Comparison of ENCODE assay signal across 17 mouse cellular contexts in genomic region chr1:46830066-46830843, GRCm38 (mm10).
DNase-seq lines count a peak whose midpoint lies in the region; ATAC-seq and TF ChIP-seq lines count a peak whose summit lies in the region.
"Had no signal": no experiment of that assay in that cellular context is flagged by ENCODE, and none has a peak within 500 bp of the region (broad histone marks: within the 10 kb centered on the region; RNA-seq: fewer than 3 reads in every experiment).

No protein-coding gene starts in this region.

- no peak for DNase-seq in kidney, postnatal 14 days
- peak; percentile 55 for DNase-seq in forelimb bud, embryonic 11.5 days (ENCODE audit: low read depth, low spot score)
- DNase-seq in midbrain, postnatal 0 days (ENCODE audit: low spot score), result peak; percentile 46
- DNase-seq in lung, postnatal 4 days, result no peak
- DNase-seq in layer of hippocampus, adult 8-10 months (ENCODE audit: low spot score in 2 of 2), result no peak
- DNase-seq: cerebellum, adult 18-20 months; gastrocnemius, adult 2 months; heart, postnatal 4 days; layer of hippocampus, postnatal 36 days; lung, adult 18-20 months; thymus, postnatal 14 days had no signal

- no peaks in the 10 kb centered on the region for H3K27me3 ChIP-seq in kidney, embryonic 15.5 days
- peaks cover 26% of the 10 kb centered on the region for H3K27me3 ChIP-seq in forebrain, embryonic 12.5 days
- no peaks in the 10 kb centered on the region for H3K27me3 ChIP-seq in midbrain, postnatal 0 days (ENCODE audit: insufficient read depth, low read length)
- no peaks in the 10 kb centered on the region for H3K27me3 ChIP-seq in heart, embryonic 11.5 days (ENCODE audit: control insufficient read depth, insufficient read depth, low read length)
- H3K27me3 ChIP-seq: heart, embryonic 12.5 days; limb, embryonic 15.5 days had no signal

- H3K36me3 ChIP-seq in kidney, embryonic 15.5 days, result peaks cover 39% of the 10 kb centered on the region
- peaks cover 15% of the 10 kb centered on the region for H3K36me3 ChIP-seq in forebrain, embryonic 12.5 days (replicated peaks)
- 0 out of 2 replicates have a peak, but pooled peaks cover under 1% of the 10 kb centered on the region for H3K36me3 ChIP-seq in midbrain, postnatal 0 days (ENCODE audit: insufficient read depth, low read length)
- H3K36me3 ChIP-seq in heart, embryonic 11.5 days (ENCODE audit: control insufficient read depth, insufficient read depth, low read length), result 0 out of 2 replicates have a peak, but pooled peaks cover 11% of the 10 kb centered on the region

- peak; percentile 84 for ATAC-seq in kidney, embryonic 15.5 days (replicated peaks; ENCODE audit: low FRiP score)
- ATAC-seq in forebrain, embryonic 12.5 days (ENCODE audit: low FRiP score), result peak; percentile 96; the same call in 1 of the 2 replicates
- no peak for ATAC-seq in midbrain, postnatal 0 days (ENCODE audit: low FRiP score)
- ATAC-seq in heart, embryonic 11.5 days (replicated peaks; ENCODE audit: insufficient number of reproducible peaks, low FRiP score, low TSS enrichment), result no peak

- H3K4me2 ChIP-seq in kidney, embryonic 15.5 days, result no peak overlapping the region
- H3K4me2 ChIP-seq in forebrain, embryonic 12.5 days, result no peak overlapping the region
- H3K4me2 ChIP-seq in midbrain, postnatal 0 days (ENCODE audit: low read depth, low read length, poor library complexity, severe bottlenecking), result no peak overlapping the region
- no peak overlapping the region for H3K4me2 ChIP-seq in heart, embryonic 11.5 days
- H3K4me2 ChIP-seq: heart, embryonic 12.5 days; limb, embryonic 15.5 days had no signal

- no peak overlapping the region for H3K9ac ChIP-seq in kidney, embryonic 15.5 days
- H3K9ac ChIP-seq in forebrain, embryonic 12.5 days, result no peak overlapping the region
- no peak overlapping the region for H3K9ac ChIP-seq in midbrain, postnatal 0 days (replicated peaks; ENCODE audit: low read length, poor library complexity, severe bottlenecking)
- H3K9ac ChIP-seq in heart, embryonic 11.5 days (ENCODE audit: low read depth, low read length), result no peak overlapping the region
- H3K9ac ChIP-seq: heart, embryonic 12.5 days; limb, embryonic 15.5 days had no signal

- H3K4me3 ChIP-seq in kidney, embryonic 15.5 days (replicated peaks), result no peak overlapping the region
- H3K4me3 ChIP-seq in forebrain, embryonic 12.5 days (replicated peaks), result no peak overlapping the region
- H3K4me3 ChIP-seq in midbrain, postnatal 0 days (ENCODE audit: low read depth, low read length), result no peak overlapping the region
- no peak overlapping the region for H3K4me3 ChIP-seq in heart, embryonic 11.5 days (ENCODE audit: low read depth, low read length)
- H3K4me3 ChIP-seq: gastrocnemius, adult 2 months; heart, embryonic 12.5 days; limb, embryonic 15.5 days; myocyte had no signal

- WGBS in kidney, embryonic 15.5 days, result 57% methylated on average over 2 of the region's 2 CpGs
- 13% methylated on average over 2 of the region's 2 CpGs for WGBS in forebrain, embryonic 12.5 days
- WGBS in midbrain, postnatal 0 days, result 45% methylated on average over 2 of the region's 2 CpGs
- 86% methylated on average over 2 of the region's 2 CpGs for WGBS in heart, embryonic 11.5 days (ENCODE audit: insufficient replicate concordance)

- no peak overlapping the region for H3K27ac ChIP-seq in kidney, embryonic 15.5 days
- no peak overlapping the region for H3K27ac ChIP-seq in forebrain, embryonic 12.5 days
- no peak overlapping the region for H3K27ac ChIP-seq in midbrain, postnatal 0 days (ENCODE audit: low read depth, low read length)
- H3K27ac ChIP-seq in heart, embryonic 11.5 days (ENCODE audit: low read depth, low read length), result no peak overlapping the region
- H3K27ac ChIP-seq: gastrocnemius, adult 2 months; limb, embryonic 15.5 days had no signal

- no peak for TF ChIP-seq CTCF in midbrain, postnatal 0 days (IDR thresholded peaks at IDR 0.05)

- no peaks in the 10 kb centered on the region for H3K9me3 ChIP-seq in kidney, embryonic 15.5 days (replicated peaks)
- H3K9me3 ChIP-seq in forebrain, embryonic 12.5 days, result no peaks in the 10 kb centered on the region
- H3K9me3 ChIP-seq in midbrain, postnatal 0 days (ENCODE audit: low read length), result no peaks in the 10 kb centered on the region
- no peaks in the 10 kb centered on the region for H3K9me3 ChIP-seq in heart, embryonic 11.5 days (replicated peaks; ENCODE audit: control insufficient read depth, low read length)
- H3K9me3 ChIP-seq: heart, embryonic 12.5 days; limb, embryonic 15.5 days had no signal

- no peaks in the 10 kb centered on the region for H3K4me1 ChIP-seq in kidney, embryonic 15.5 days
- no peaks in the 10 kb centered on the region; the same call in 1 of the 2 replicates for H3K4me1 ChIP-seq in forebrain, embryonic 12.5 days
- H3K4me1 ChIP-seq in midbrain, postnatal 0 days (ENCODE audit: insufficient read depth, low read length), result no peaks in the 10 kb centered on the region
- H3K4me1 ChIP-seq in heart, embryonic 11.5 days (ENCODE audit: control insufficient read depth, insufficient read depth, low read length), result no peaks in the 10 kb centered on the region
- H3K4me1 ChIP-seq: heart, embryonic 12.5 days; limb, embryonic 15.5 days had no signal

Comparison
In these comparisons a context has a peak if more than half of its experiments do, and no peak if none do; other contexts are left out.
1. ATAC-seq: peak in kidney, embryonic 15.5 days (single experiment) and forebrain, embryonic 12.5 days (single experiment); none in midbrain, postnatal 0 days (single experiment) and heart, embryonic 11.5 days (single experiment).
2. DNase-seq: peak in forelimb bud, embryonic 11.5 days (single experiment) and midbrain, postnatal 0 days (single experiment); none in kidney, postnatal 14 days (single experiment), lung, postnatal 4 days (0 of 2) and layer of hippocampus, adult 8-10 months (0 of 2).